Mouse (Mus musculus) liver, embryonic 14.5 days (tissue): ENCODE measurements around the gene Rhoj.

Experiments
- CTCF ChIP-seq: IDR thresholded peaks from 2 replicates; pipeline ENCODE4 v1.5.1; 2016; ENCODE audit warnings: antibody characterized with exemption, low read depth, control low read depth
- EP300 ChIP-seq: IDR thresholded peaks from 2 replicates; pipeline ENCODE4 v1.6.1; 2016; ENCODE audit warnings: antibody characterized with exemption, low read depth

GRCm38 (mm10) chr12:75352410-75352809, 44.3 kb downstream of the Rhoj start:
- TF ChIP-seq EP300 (no peak), CTCF (no peak)
